Mouse (Mus musculus): Measurements from ENCODE around the gene Nccrp1. TPM values are rescaled to one million over a fixed set of nuclear protein-coding genes. Genes with fewer than 3 reads are reported as not detected.
"Not testable (repeated sequence)": the region's sequence is repeated elsewhere in the genome, so short reads cannot be mapped to it uniquely, and the experiment has no call there.

Nccrp1 gene
- polyA plus RNA-seq, 1 experiment from 2014 or later, result 0.64 TPM

- no peak for DNase-seq (ENCODE audit: low spot score)
Observed at GRCm38 (mm10) chr7:28570291-28570981, 23.4 kb upstream of the Nccrp1 start.

- DNase-seq (ENCODE audit: low spot score), result peak; percentile 75
Observed at GRCm38 (mm10) chr7:28568253-28568652, 21.2 kb upstream of the Nccrp1 start.

GRCm38 (mm10) chr7:28567539-28567938 lies 20.5 kb upstream of the Nccrp1 start:
- DNase-seq (ENCODE audit: low spot score), result no peak

DNA sequence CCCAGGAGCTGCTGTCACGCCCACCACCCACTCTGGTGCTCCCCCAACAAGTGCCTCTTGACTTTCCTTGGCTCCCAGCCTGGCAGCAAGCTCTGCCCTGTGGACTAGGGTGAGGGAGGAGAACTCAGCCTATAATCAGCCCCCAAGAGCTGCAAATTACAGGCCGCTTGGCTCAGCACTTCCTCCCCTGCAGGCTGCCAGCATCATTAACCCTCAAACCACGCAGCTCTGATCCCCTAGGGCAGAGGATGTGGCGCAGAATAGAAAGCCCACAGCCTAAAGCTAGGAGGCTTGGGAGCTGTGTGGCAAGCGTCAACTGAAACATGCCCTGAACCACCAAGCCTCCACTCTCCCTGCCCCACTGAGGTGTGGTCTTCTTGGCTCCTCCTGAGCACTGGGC lies 18.4 kb upstream of the Nccrp1 start:
- DNase-seq (ENCODE audit: low spot score), result peak; percentile 80

DNA sequence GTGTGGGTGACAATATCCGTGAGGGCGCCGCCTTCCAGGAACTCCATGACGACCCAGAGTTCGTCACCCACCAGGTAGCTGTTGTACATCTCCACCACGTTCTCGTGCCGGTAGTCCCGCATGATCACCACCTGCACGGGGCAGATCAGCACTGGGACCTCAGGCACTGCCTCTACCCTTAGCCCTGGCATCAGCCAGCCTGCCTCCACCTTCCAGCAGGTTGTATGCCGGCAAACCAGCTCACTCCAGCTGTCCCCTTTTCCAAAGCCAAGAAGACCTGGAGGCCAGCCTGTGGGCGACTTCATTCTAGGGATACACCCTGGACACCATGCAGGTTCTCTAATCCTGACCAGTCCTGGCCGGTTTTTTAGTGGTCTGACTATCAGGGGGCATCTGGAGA lies 15.9 kb upstream of the Nccrp1 start:
- DNase-seq (ENCODE audit: low spot score), result no peak

- no peak for DNase-seq (ENCODE audit: low spot score)
Observed at GRCm38 (mm10) chr7:28562371-28562770, 15.3 kb upstream of the Nccrp1 start.

- DNase-seq (ENCODE audit: low spot score), result no peak
Observed at GRCm38 (mm10) chr7:28561967-28562366, 14.9 kb upstream of the Nccrp1 start.

GRCm38 (mm10) chr7:28560856-28561255 lies 13.8 kb upstream of the Nccrp1 start:
- peak; percentile 75 for DNase-seq (ENCODE audit: low spot score)

DNA sequence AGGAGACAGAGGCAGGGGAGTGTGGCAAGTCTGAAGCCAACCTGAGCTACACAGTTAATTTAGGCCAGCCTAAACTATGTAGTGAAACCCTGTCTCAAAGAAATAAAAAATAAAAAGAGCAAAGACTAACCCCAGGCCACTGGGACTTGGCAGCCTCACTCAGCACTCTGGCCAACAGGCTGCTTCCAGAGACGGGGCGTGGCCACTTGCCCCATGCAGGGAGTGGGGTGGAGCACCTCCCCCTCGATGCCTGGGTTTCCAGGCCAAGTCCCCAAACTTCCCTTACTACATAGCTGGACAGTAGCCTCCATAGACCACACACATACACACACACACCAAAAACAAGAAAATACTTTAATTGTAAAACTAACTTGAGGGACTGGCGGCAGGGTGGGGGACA lies 11.4 kb upstream of the Nccrp1 start:
- no peak for DNase-seq (ENCODE audit: low spot score)

DNA sequence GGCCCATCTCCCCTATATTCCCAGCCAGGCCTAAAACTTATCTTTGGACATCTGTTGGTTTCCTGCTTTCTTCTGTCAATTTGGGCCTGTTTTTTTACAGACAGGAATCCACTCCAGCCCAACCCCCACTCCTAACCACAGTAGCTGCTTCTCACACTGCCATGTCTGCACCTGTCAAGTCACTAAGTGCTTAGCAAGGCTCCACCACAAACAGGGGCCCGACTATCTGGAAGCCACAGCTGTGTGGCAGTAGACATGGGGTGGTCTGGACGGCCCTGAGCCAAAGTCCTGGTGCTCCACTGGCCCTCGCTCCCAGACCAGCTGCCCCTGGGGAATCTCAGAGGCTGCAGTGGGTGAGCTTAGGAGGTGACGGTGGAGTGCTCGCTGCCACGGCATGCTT lies 10.7 kb upstream of the Nccrp1 start:
- peak; percentile 93 for DNase-seq (ENCODE audit: low spot score)

- DNase-seq (ENCODE audit: low spot score), result no peak
Observed at GRCm38 (mm10) chr7:28557069-28557468, 10.0 kb upstream of the Nccrp1 start.

GRCm38 (mm10) chr7:28555939-28556535 lies 9.0 kb upstream of the Nccrp1 start:
- DNase-seq (ENCODE audit: low spot score), result no peak

- DNase-seq (ENCODE audit: low spot score), result no peak
Observed at GRCm38 (mm10) chr7:28553076-28553475, 6.0 kb upstream of the Nccrp1 start.

GRCm38 (mm10) chr7:28547628-28548027 lies 574 bp upstream of the Nccrp1 start:
- DNase-seq (ENCODE audit: low spot score), result no peak

- peak; percentile 38 for DNase-seq (ENCODE audit: low spot score)
Observed at GRCm38 (mm10) chr7:28546649-28547048, 405 bp downstream of the Nccrp1 start.

- DNase-seq (ENCODE audit: low spot score), result no peak
Observed at GRCm38 (mm10) chr7:28545891-28546210, 1.2 kb downstream of the Nccrp1 start.

DNA sequence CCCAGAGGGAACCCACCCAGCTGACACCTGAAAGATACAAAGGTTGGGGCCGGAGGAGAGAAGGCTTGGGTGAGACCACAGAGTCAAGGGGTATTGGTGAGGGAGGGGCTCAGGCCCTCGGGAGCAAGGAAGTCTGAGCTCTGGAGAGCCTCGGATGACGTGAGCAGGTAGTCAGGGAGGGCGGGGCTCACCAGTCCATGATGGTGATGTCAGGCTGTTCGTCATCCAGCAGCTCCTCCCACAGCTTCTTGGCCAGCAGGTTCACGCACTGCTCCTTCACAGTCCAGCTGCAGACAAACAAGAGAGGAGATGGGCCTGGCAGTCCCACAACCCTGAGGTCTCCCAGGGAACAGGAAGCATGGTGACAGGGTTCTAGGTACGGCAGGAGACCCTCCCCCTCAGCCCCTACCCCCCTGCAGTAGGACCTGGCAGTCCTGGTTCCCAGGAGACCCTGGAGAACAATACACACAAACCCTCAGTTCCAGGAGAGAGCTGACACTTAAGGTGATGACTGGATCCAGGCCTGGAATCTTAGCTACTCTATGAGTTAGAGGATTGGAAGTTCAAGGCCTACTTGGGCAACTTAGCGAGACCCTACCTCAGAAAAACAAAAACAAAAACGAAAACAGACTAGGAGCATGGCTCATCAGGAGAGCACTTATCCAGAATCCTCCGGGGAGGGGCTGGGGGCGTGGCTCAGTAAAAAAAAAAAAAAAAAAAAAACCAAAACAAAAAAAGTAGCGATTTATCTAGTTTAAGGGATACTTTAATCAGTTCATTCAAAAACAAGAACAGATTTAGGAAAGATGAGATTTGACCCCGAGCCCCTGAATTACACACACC lies 1.8 kb downstream of the Nccrp1 start:
- no peak for DNase-seq (ENCODE audit: low spot score)

DNA sequence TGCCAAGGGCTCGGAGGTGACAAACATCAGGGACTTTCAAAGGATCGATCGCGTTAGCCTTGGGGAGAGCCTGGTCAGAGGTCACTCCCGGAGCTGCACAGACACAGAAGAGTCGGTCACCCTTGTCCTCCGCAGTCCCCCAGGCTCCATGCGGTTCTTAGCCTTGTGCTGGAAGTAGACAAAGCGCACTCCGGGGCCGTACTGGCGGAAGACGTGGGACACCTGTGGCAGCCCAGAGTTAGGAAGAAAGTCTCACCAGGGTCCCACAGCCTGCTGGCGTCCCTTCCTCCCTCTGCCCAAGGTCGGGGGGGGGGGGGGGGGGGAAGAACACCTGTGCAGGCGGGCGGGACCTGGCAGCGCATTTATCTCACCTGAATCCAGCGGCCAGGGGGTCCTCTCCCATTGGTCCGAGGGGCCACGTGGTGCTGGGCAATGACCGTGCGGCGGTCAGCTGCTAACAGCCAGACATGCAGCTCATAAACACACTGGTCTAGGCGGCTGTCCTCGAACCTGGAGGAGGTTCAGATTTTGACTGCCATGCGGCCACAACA lies 2.9 kb downstream of the Nccrp1 start:
- DNase-seq (ENCODE audit: low spot score), result no peak

DNA sequence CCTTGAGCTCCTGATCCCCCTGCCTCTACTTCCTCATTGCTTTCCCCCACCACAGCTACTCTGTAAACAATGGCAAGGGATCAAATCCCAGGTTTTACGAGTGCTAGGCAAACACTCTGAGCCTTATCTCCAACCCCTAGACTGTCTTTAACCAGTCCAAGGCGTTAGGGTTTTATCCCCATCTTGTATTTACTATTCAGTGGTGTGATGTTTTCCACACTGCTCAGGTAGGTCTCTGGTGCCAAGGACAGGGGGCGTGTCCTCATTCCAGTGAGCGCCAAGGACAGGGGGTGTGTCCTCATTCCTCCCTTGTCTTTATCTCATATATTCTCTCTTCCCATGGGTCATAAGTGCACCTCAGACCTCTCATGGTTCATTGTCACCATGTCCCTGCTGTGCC lies 6.5 kb downstream of the Nccrp1 start, which contains the start of gene Sycn:
Gene Sycn, plus strand, starts transcription at position 360 of the 400 bp plus-strand sequence.
- no peak for DNase-seq (ENCODE audit: low spot score)

DNA sequence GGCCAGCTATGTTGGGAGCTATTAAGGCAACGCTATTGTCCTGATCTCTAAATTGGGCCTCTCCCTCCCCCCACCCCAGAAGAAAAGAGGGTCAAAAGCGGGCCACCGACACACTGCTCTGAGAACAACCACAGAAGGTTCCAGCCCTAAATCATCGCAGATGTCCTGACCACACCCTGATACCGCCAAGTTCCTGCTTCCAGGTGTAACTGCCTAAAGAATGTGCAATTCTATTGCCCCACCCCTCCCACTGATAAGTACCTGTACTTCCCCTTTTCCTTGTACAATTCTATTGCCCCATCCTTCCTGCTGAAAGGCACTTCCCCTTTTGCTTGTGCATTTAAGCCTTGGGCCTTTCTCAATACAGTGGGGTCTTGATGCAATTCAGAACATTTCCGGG lies 8.2 kb downstream of the Nccrp1 start:
- not testable (repeated sequence) for DNase-seq (ENCODE audit: low spot score)

DNA sequence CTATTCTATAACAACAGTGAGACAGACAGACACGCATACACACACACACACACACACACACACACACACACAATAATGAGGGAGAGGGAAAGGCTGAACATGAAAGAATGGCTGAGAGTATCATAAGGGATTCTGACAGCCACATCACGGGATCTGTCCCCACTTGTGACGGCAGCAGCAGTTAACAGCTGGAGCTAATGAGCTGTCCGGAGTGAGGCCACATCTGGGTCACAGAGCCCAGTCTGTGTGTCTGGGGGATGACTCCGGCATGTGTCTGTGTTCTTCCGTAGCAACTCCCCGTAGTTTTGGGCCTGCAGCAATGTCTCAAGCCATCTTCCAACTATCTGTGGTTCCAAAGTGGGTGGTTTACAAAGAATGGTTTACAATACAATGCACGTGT lies 15.0 kb downstream of the Nccrp1 start:
- no peak for DNase-seq (ENCODE audit: low spot score)

Measured in thymus, postnatal 0 days (tissue).